In genomic region chr2:76961420-76962044, GRCm38 (mm10) we compare ENCODE assay signal across 17 mouse cellular contexts.
"Had no signal": no experiment of that assay in that cellular context is flagged by ENCODE, and none has a peak within 500 bp of the region (broad histone marks: within the 10 kb centered on the region; RNA-seq: fewer than 3 reads in every experiment).

No protein-coding gene starts in this region.

- DNase-seq: kidney, adult 18-20 months; kidney, adult 9 months; kidney, postnatal 14 days; kidney, postnatal 4 days; liver; liver, embryonic 13.5 days; lung, postnatal 4 days; retina, postnatal 1 day; right cerebral cortex, postnatal 25 days; spleen, adult 18-20 months; thymus, postnatal 25 days had no signal

- H3K36me3 ChIP-seq: intestine, embryonic 15.5 days; limb, embryonic 10.5 days; limb, embryonic 13.5 days; liver, embryonic 13.5 days; neural tube, embryonic 13.5 days; stomach, embryonic 15.5 days had no signal

- H3K9ac ChIP-seq: intestine, embryonic 15.5 days; limb, embryonic 13.5 days; liver, embryonic 13.5 days; neural tube, embryonic 13.5 days; stomach, embryonic 15.5 days had no signal

- H3K4me1 ChIP-seq: intestine, embryonic 15.5 days; limb, embryonic 10.5 days; limb, embryonic 13.5 days; liver, embryonic 13.5 days; neural tube, embryonic 13.5 days; stomach, embryonic 15.5 days had no signal

- ATAC-seq: intestine, embryonic 15.5 days had no signal

- H3K27ac ChIP-seq: intestine, embryonic 15.5 days; limb, embryonic 10.5 days; limb, embryonic 13.5 days; liver, embryonic 13.5 days; neural tube, embryonic 13.5 days; stomach, embryonic 15.5 days had no signal

- H3K4me3 ChIP-seq: intestine, embryonic 15.5 days; limb, embryonic 10.5 days; limb, embryonic 13.5 days; liver, embryonic 13.5 days; myocyte; neural tube, embryonic 13.5 days; stomach, embryonic 15.5 days had no signal

- H3K4me2 ChIP-seq: intestine, embryonic 15.5 days; limb, embryonic 13.5 days; liver, embryonic 13.5 days; neural tube, embryonic 13.5 days; stomach, embryonic 15.5 days had no signal

- H3K27me3 ChIP-seq: intestine, embryonic 15.5 days; limb, embryonic 13.5 days; liver, embryonic 13.5 days; neural tube, embryonic 13.5 days; stomach, embryonic 15.5 days had no signal

- H3K9me3 ChIP-seq: intestine, embryonic 15.5 days; limb, embryonic 10.5 days; limb, embryonic 13.5 days; liver, embryonic 13.5 days; neural tube, embryonic 13.5 days; stomach, embryonic 15.5 days had no signal
